Mouse (Mus musculus) hindbrain, embryonic 11.5 days (tissue): ENCODE data around the gene Man2a1. TPM values are rescaled to one million over a fixed set of nuclear protein-coding genes. Genes with fewer than 3 reads are reported as not detected.

Source experiments
- ATAC-seq: fragments of 200-750 bp; cut with Nextera tagmentation; 2 replicates; pipeline ENCODE4 v1.8.0; 2017; ENCODE audit warnings: mild to moderate bottlenecking, moderate TSS enrichment, moderate library complexity; ENCODE audit not compliant: low FRiP score
- DNase-seq: peaks from one replicate; pipeline ENCODE4 v3.0.0-alpha.2; 2015; ENCODE audit warnings: low spot score
- H3K27ac ChIP-seq: fragments of 300-500 bp; sonication (generic); 2 replicates; pipeline ENCODE4 v1.5.1; 2014; ENCODE audit warnings: mild to moderate bottlenecking, low read depth, low read length
- H3K27me3 ChIP-seq: fragments of 300-500 bp; sonication (generic); 2 replicates; pipeline ENCODE4 v1.6.1; 2014; ENCODE audit warnings: mild to moderate bottlenecking, low read length, moderate library complexity, mixed read lengths; ENCODE audit not compliant: control insufficient read depth, insufficient read depth
- H3K36me3 ChIP-seq: fragments of 300-500 bp; sonication (generic); 2 replicates; pipeline ENCODE4 v1.6.1; 2014; ENCODE audit warnings: mild to moderate bottlenecking, low read length, moderate library complexity, mixed read lengths; ENCODE audit not compliant: control insufficient read depth, insufficient read depth
- H3K4me1 ChIP-seq: fragments of 300-500 bp; sonication (generic); replicated peaks from 2 replicates; pipeline ENCODE4 v1.6.1; 2014; ENCODE audit warnings: low read length, mixed read lengths; ENCODE audit not compliant: control insufficient read depth, insufficient read depth
- H3K4me2 ChIP-seq: fragments of 300-500 bp; sonication (generic); replicated peaks from 2 replicates; pipeline ENCODE4 v1.6.1; 2014; ENCODE audit warnings: mild to moderate bottlenecking, low read depth, low read length
- H3K4me3 ChIP-seq: fragments of 300-500 bp; sonication (generic); 2 replicates; pipeline ENCODE4 v1.5.1; 2014; ENCODE audit warnings: low read depth, low read length
- H3K9ac ChIP-seq: fragments of 300-500 bp; sonication (generic); 2 replicates; pipeline ENCODE4 v1.6.1; 2014; ENCODE audit warnings: low read depth, low read length
- H3K9me3 ChIP-seq: fragments of 300-500 bp; sonication (generic); 2 replicates; pipeline ENCODE4 v1.6.1; 2016; ENCODE audit warnings: low read length; ENCODE audit not compliant: control insufficient read depth
- WGBS: fragments of 180-500 bp; shearing (Covaris S2); extraction: QIAGEN DNeasy Blood & Tissue Kit; methylation state at CpG from one replicate; pipeline ENCODE4 v1.1.7; 2014; 5-methylcytosine and 5-hydroxymethylcytosine counted together
- polyA plus RNA-seq: library from polyadenylated mRNA; unstranded; fragments of >200 nt; fragmentation: Nextera tagmentation; extraction: Ambion mirVana; gene quantifications from 2 replicates; pipeline ENCODE4 v1.2.1, GENCODE M21; 2014

Gene Man2a1
- polyA plus RNA-seq, 1 experiment from 2014 or later = 5.9 TPM

DNA sequence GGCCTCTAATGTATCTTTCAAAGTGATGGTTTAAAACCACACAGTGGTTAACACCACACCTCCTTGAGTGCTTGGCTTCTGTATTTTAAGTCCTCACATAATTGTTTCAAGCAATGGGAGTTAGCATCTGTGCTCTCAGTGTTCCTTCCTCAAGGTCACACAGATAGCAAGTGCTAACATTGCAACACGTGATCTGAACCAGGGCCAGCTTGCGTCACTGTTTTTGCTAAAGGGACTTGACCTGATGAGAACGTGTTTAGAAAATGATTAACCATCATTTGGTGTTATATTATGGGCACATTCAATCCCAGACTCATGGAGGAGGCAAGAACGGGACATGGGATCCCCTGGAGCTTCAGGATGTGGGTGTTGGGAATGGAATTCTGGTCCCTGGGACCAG lies 17.3 kb downstream of the Man2a1 start:
- 86% methylated on average over 4 of the region's 4 CpGs for WGBS
- DNase-seq (no peak), ATAC-seq (no peak)
- Histone ChIP-seq H3K36me3 (no peaks in the 10 kb centered on the region), H3K9me3 (no peaks in the 10 kb centered on the region), H3K4me3 (no peak overlapping the region), H3K9ac (no peak overlapping the region), H3K4me2 (no peak overlapping the region), H3K27ac (no peak overlapping the region), H3K27me3 (no peaks in the 10 kb centered on the region), H3K4me1 (no peaks in the 10 kb centered on the region)

GRCm38 (mm10) chr17:64618996-64619395 lies 18.5 kb downstream of the Man2a1 start:
- WGBS = 87% methylated on average over 4 of the region's 4 CpGs
- DNase-seq (no peak), ATAC-seq (no peak)
- no peaks in the 10 kb centered on the region for H3K4me1 ChIP-seq
- no peak overlapping the region for H3K4me2 ChIP-seq
- no peak overlapping the region for H3K4me3 ChIP-seq
- H3K9ac ChIP-seq = no peak overlapping the region
- H3K36me3 ChIP-seq = no peaks in the 10 kb centered on the region
- no peaks in the 10 kb centered on the region for H3K27me3 ChIP-seq
- no peaks in the 10 kb centered on the region for H3K9me3 ChIP-seq
- no peak overlapping the region for H3K27ac ChIP-seq

DNA sequence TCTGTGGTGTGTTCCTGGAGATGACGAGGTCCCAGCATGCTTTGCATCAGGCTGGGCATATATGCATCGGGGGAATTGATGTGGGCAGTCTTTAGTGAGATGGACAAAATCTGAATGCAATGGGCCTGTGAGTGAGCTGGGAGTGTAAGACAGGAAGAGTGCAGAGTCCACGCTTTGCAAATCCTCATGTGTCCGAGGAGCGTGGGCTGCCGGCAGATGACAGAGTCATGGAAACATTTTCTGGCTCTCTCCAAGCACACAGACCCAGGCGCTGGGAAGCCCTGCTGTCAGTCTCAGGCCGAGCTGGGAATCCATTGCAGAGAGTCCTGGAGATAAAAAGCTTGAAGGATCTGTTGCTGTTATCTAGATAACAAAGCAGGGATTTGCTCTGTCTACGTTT lies 19.6 kb downstream of the Man2a1 start:
- Histone ChIP-seq H3K27me3 (no peaks in the 10 kb centered on the region), H3K9me3 (no peaks in the 10 kb centered on the region), H3K4me1 (no peaks in the 10 kb centered on the region), H3K9ac (no peak overlapping the region), H3K27ac (no peak overlapping the region), H3K36me3 (no peaks in the 10 kb centered on the region), H3K4me2 (no peak overlapping the region), H3K4me3 (no peak overlapping the region)
- ATAC-seq = no peak
- DNase-seq = no peak
- WGBS = 77% methylated on average over 9 of the region's 9 CpGs

- no peak overlapping the region for H3K4me2 ChIP-seq
- ATAC-seq (peak; percentile 33; the same call in 1 of the 2 replicates), DNase-seq (no peak)
- no peaks in the 10 kb centered on the region for H3K4me1 ChIP-seq
- H3K4me3 ChIP-seq = no peak overlapping the region
- 89% methylated on average over 3 of the region's 3 CpGs for WGBS
- H3K9ac ChIP-seq = no peak overlapping the region
- 0 out of 2 replicates have a peak, but pooled peaks cover 3% of the 10 kb centered on the region for H3K36me3 ChIP-seq
- H3K27ac ChIP-seq = no peak overlapping the region
- no peaks in the 10 kb centered on the region for H3K9me3 ChIP-seq
- no peaks in the 10 kb centered on the region for H3K27me3 ChIP-seq
Measured at GRCm38 (mm10) chr17:64620627-64621026, 20.1 kb downstream of the Man2a1 start.

- H3K4me1 ChIP-seq = no peaks in the 10 kb centered on the region
- no peak overlapping the region for H3K4me2 ChIP-seq
- H3K27ac ChIP-seq = no peak overlapping the region
- WGBS = 42% methylated on average over 8 of the region's 8 CpGs
- ATAC-seq (0 out of 2 replicates have a peak, but pooled peaks have one; percentile 38), DNase-seq (no peak)
- H3K4me3 ChIP-seq = no peak overlapping the region
- no peaks in the 10 kb centered on the region for H3K27me3 ChIP-seq
- no peak overlapping the region for H3K9ac ChIP-seq
- H3K9me3 ChIP-seq = no peaks in the 10 kb centered on the region
- 0 out of 2 replicates have a peak, but pooled peaks cover 3% of the 10 kb centered on the region for H3K36me3 ChIP-seq
Measured at GRCm38 (mm10) chr17:64621226-64621625, 20.7 kb downstream of the Man2a1 start.

GRCm38 (mm10) chr17:64621649-64622351 lies 21.3 kb downstream of the Man2a1 start:
- Histone ChIP-seq H3K36me3 (0 out of 2 replicates have a peak, but pooled peaks cover 3% of the 10 kb centered on the region), H3K27ac (no peak overlapping the region), H3K4me1 (no peaks in the 10 kb centered on the region), H3K4me2 (no peak overlapping the region), H3K9ac (no peak overlapping the region), H3K27me3 (no peaks in the 10 kb centered on the region), H3K4me3 (no peak overlapping the region), H3K9me3 (no peaks in the 10 kb centered on the region)
- no peak for ATAC-seq
- 89% methylated on average over 9 of the region's 9 CpGs for WGBS
- no peak for DNase-seq

DNA sequence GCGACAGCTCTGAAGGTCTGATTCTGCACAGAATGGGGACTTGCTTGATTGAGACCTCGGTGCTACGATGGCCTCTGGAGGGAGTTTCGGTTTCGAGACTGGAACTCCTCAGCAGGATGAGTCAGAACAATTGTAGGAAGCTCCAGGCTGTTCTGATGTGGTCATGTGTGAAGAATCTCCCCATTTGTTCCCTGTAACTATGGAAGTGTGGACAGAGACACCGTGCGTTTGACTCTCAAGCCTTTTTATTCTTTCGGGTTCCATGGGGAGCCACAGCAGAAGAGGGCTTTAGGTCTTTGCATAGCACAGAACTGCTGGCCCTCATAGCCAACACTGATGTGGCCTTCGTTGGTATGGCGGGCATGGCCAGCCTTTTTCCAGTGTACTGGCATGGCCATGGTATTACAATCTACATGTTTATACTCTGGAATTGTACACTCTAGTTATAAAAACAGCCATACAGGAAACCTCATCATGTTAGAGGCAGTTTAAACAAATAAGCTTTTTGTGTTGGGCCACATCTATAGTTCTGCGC lies 21.9 kb downstream of the Man2a1 start:
- no peak for DNase-seq
- no peak overlapping the region for H3K27ac ChIP-seq
- ATAC-seq = no peak
- no peak overlapping the region for H3K4me2 ChIP-seq
- H3K4me1 ChIP-seq = no peaks in the 10 kb centered on the region
- H3K27me3 ChIP-seq = no peaks in the 10 kb centered on the region
- H3K9ac ChIP-seq = no peak overlapping the region
- no peak overlapping the region for H3K4me3 ChIP-seq
- 0 out of 2 replicates have a peak, but pooled peaks cover 3% of the 10 kb centered on the region for H3K36me3 ChIP-seq
- WGBS = 69% methylated on average over 11 of the region's 11 CpGs
- no peaks in the 10 kb centered on the region for H3K9me3 ChIP-seq

DNA sequence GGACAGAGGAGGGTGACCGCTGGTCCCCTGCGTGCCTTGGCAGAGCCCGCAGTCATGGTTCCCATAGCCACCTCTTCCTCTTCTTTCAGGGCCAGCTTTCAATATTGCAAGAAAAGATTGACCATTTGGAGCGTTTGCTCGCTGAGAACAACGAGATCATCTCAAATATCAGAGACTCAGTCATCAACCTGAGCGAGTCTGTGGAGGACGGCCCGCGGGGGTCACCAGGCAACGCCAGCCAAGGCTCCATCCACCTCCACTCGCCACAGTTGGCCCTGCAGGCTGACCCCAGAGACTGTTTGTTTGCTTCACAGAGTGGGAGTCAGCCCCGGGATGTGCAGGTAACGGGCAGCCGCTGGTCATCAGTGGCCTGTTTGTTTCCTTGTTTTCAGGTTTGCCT lies 23.9 kb downstream of the Man2a1 start:
- 0 out of 2 replicates have a peak, but pooled peaks cover 3% of the 10 kb centered on the region for H3K36me3 ChIP-seq
- DNase-seq = no peak

DNA sequence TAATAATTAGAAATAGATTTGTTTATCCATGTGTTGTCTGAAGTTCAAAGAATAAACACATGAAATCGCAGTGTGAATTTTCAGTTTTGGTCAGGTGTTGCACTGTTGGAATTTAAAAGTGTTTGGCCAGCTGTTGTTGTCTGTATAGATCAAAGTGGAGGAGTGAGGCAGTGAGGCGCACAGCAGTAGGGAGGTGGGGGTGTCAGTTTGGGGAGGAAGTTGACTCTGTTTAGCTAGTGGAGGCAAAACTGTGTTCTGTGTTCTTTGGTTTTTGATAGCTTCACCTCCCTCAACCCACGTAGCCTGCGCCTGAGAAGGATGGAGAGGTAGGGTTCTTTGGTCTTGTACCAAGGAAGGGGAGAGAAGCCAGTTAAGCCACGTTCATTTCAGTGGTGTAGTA lies 28.3 kb downstream of the Man2a1 start:
- Histone ChIP-seq H3K9ac (no peak overlapping the region), H3K4me3 (no peak overlapping the region), H3K27me3 (no peaks in the 10 kb centered on the region), H3K9me3 (no peaks in the 10 kb centered on the region), H3K36me3 (0 out of 2 replicates have a peak, but pooled peaks cover 3% of the 10 kb centered on the region), H3K4me1 (no peaks in the 10 kb centered on the region), H3K27ac (no peak overlapping the region), H3K4me2 (no peak overlapping the region)
- DNase-seq = no peak
- ATAC-seq = no peak
- WGBS = 71% methylated on average over 5 of the region's 5 CpGs

More for the DNA sequence above, 23.9 kb downstream of the Man2a1 start:
- no peak overlapping the region for H3K27ac ChIP-seq
- no peaks in the 10 kb centered on the region for H3K4me1 ChIP-seq
- H3K4me2 ChIP-seq = no peak overlapping the region
- H3K4me3 ChIP-seq = no peak overlapping the region
- H3K9ac ChIP-seq = no peak overlapping the region
- ATAC-seq = no peak
- 85% methylated on average over 15 of the region's 15 CpGs for WGBS
- no peaks in the 10 kb centered on the region for H3K27me3 ChIP-seq
- no peaks in the 10 kb centered on the region for H3K9me3 ChIP-seq
